Mouse (Mus musculus) left cerebral cortex, adult 2 months (tissue): ENCODE data around the gene Sf3b6. TPM values are rescaled to one million over a fixed set of nuclear protein-coding genes. Genes with fewer than 3 reads are reported as not detected.
"Not testable (repeated sequence)": the region's sequence is repeated elsewhere in the genome, so short reads cannot be mapped to it uniquely, and the experiment has no call there.

Source experiments
- DNase-seq, 2 experiments: peaks; one replicate each; pipeline ENCODE4 v3.0.0; 2021 to 2022; ENCODE audit warnings: low spot score in 2 of 2, mixed read lengths in 1 of 2; ENCODE audit errors: extremely low spot score in 1 of 2
- H3K27ac ChIP-seq: fragments of 200-600 bp; 2 replicates; pipeline ENCODE4 v1.8.1; 2022
- H3K4me3 ChIP-seq: fragments of 200-600 bp; 2 replicates; pipeline ENCODE4 v1.8.1; 2022
- CTCF ChIP-seq: fragments of 200-600 bp; IDR thresholded peaks from 2 replicates; pipeline ENCODE4 v1.8.1; 2022; ENCODE audit warnings: antibody characterized with exemption, mild to moderate bottlenecking, moderate library complexity
- intact Hi-C: fragments of 180-260 bp; cut with DNase I; formaldehyde crosslinking; loops from one replicate; pipeline ENCODE4 v1.15.1; 2025
- long read RNA-seq, 2 experiments: library from polyadenylated mRNA; stranded (forward); transcript quantifications; one replicate each; pipeline ENCODE4 v2.0.0; 2021; ENCODE audit warnings: borderline mapping rate in 2 of 2
- total RNA-seq, 2 experiments: library from RNA; stranded (reverse); gene quantifications; 2 replicates each; pipeline ENCODE4 v1.2.3; 2021

Sf3b6 gene
- total RNA-seq = 10 to 100 TPM; 75.5 to 85.2 TPM
- long read RNA-seq, experiment 1, transcript Sf3b6-201 (4 exons, 1,180 nt) = major isoform, 22 of 22 reads
- long read RNA-seq, experiment 1, partial matches to known transcripts = 0 of 22 reads
- long read RNA-seq, experiment 1, other reads (novel, unspliced or antisense) = 0 of 22 reads
- long read RNA-seq, experiment 2, transcript Sf3b6-201 (4 exons, 1,180 nt) = major isoform, 13 of 14 reads
- long read RNA-seq, experiment 2, partial matches to known transcripts = 0 of 14 reads
- long read RNA-seq, experiment 2, other reads (novel, unspliced or antisense) = 1 of 14 reads

GRCm38 (mm10) chr12:4817361-4818101, at the start of gene Sf3b6:
Sf3b6 (plus strand) TSS chr12:4817544.
- peak; percentile 96 to 97 for DNase-seq

DNA sequence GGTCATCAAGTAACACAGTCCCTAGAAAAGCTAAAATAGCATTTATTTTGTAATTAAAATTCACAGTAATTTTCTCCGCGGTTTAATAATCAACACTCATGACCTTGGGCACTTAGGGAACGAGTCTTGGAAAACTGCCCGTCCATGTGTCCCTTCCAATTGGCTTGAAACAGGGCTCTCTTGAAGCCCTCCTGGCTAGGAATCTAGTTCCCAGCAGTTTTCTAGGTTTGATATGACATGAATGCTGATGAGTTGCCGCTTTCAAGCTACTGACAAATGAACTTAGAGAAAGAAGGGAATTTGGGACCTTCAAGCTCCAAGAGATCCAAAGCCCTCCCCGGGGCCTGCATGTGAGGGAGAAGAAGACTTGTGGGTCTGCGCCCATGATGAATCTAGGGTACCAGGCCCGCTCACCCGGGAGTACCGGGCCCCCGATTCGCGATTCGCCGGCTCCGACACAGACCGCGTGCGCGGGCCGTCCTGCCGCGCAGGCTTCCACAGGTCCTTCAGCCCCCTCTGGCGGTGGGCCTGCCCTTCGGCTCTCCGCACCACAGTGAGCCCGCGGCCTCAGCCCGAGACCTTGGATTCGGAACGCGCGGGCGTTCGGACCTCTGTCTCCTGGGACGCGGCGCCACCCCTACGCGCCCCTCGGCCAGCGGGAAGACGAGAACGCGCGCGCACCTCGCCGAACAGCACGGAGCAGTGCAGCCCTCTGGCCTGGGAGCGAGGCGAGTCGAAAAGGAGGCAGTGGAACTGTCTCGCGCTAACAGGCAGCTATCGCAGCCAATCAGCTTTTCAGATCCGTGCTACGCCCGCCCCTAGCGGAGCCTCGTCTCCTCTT, 48.6 kb upstream of the Sf3b6 start, which contains the start of the genes Pfn4 and Fam228b:
Gene Pfn4, plus strand, starts transcription at position 531 of the 841 bp plus-strand sequence.
Gene Fam228b, minus strand, starts transcription at position 776 of the 841 bp plus-strand sequence.
- H3K4me3 ChIP-seq = peak within 1 kb of the TSS; percentile 73
- TF ChIP-seq CTCF = peak; percentile 89
- peak within 1 kb of the TSS; percentile 98 for H3K27ac ChIP-seq
- peak; percentile 97 to 99 for DNase-seq
- intact Hi-C loops = loop anchor here (2.0 to 5.0 kb wide), 6 partner anchors 48 to 196 kb away; partner anchors contain the start of genes Gm3625, Itsn2, Sf3b6 and Ubxn2a

More at GRCm38 (mm10) chr12:4817361-4818101, at the start of gene Sf3b6:
- peak within 1 kb of the TSS; percentile 81 for H3K27ac ChIP-seq
- no peak for TF ChIP-seq CTCF
- H3K4me3 ChIP-seq = peak within 1 kb of the TSS; percentile 88
- intact Hi-C loops = loop anchor here (2.0 kb wide), 3 partner anchors 23 to 99 kb away; partner anchors contain the start of genes Atad2b, Fam228b, Fkbp1b and Pfn4

GRCm38 (mm10) chr12:4769333-4769723, 48.0 kb upstream of the Sf3b6 start:
- intact Hi-C loops = loop anchor here (2.0 to 5.0 kb wide), 6 partner anchors 47 to 197 kb away; partner anchors contain the start of genes Gm3625, Itsn2, Sf3b6 and Ubxn2a
- H3K27ac ChIP-seq = peak overlapping the region; percentile 98
- DNase-seq = no peak
- peak overlapping the region; percentile 73 for H3K4me3 ChIP-seq
- TF ChIP-seq CTCF = no peak

DNA sequence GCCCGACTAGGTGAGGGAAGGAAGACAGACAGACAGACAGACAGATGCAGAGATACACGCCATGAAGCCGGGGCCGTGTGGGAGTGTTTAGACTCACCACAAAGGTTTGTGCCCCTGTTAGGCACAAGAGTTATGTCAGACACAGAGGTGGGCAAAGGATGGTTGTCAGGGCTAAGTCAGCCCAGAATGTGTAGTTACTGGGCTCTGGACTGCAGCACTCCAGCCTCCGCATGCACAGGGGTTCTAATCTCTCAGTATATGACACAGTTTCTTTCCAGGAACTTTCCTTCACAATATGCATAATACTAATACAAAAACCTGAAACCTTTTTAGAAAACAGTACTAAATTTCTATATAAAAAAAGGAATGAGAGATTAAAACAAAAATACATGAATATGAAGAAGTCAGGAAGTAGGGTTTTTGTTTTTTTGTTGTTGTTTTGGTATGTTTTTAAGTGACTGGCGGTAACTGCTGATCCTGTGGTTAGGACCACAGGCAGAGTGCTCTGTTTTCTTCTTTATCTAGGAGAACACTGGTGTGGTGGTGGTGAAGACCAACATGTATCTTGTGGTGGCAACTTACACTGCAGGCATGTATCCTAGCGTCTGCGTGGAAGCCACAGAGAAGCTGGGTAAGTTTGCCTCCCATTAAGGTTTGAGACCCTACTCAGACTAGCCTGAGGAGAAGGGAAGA, 42.3 kb upstream of the Sf3b6 start:
- intact Hi-C loops = no loop called here
- Histone ChIP-seq H3K4me3 (no peak overlapping the region), H3K27ac (no peak overlapping the region)
- DNase-seq = no peak
- no peak for TF ChIP-seq CTCF

DNA sequence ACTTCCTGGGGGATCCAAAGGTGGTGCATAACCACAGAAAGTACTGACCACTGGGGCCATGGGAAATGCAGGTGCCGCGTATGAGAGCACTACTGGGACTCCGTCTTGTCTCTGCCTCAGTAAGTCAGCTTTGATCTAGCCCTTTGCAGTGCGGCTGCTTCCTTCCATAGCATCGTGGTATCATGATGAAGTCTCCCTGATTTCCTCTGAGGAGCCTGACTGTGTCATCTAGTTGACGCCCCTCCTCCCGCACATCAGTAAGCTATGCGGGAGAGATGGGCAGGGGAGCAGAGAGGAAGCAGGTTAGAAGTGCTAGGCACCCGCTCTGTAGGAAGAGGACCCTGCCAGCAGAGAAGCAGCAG, 41.8 kb upstream of the Sf3b6 start:
- no peak for TF ChIP-seq CTCF
- intact Hi-C loops = no loop called here
- H3K27ac ChIP-seq = no peak overlapping the region
- no peak for DNase-seq
- no peak overlapping the region for H3K4me3 ChIP-seq

DNA sequence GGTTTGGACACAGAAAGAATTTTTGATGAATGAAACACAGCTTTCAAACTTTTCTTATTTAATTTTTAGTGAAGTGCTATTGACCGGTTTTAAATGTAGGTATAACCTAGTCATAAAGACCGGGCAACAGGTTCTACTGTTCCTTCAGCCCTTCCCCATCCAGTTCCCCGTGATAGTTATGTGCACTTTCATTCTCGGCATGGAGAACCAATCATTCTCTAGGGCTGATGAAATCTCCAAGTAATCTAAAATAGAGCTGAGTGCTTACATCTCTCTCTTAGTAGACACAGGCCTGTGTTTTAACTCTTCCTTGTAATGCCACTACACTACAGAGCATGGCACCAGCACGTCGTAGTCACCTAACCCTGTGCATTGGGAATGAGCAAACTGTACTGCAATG, 39.6 kb upstream of the Sf3b6 start:
- Histone ChIP-seq H3K4me3 (no peak overlapping the region), H3K27ac (no peak overlapping the region)
- no peak for DNase-seq
- TF ChIP-seq CTCF = no peak
- intact Hi-C loops = no loop called here

GRCm38 (mm10) chr12:4780245-4780644, 37.1 kb upstream of the Sf3b6 start:
- no peak overlapping the region for H3K4me3 ChIP-seq
- intact Hi-C loops = no loop called here
- no peak overlapping the region for H3K27ac ChIP-seq
- no peak for TF ChIP-seq CTCF
- DNase-seq = no peak

- DNase-seq = no peak
- intact Hi-C loops = no loop called here
- Histone ChIP-seq H3K4me3 (no peak overlapping the region), H3K27ac (no peak overlapping the region)
- no peak for TF ChIP-seq CTCF
These were observed 36.1 kb upstream of the Sf3b6 start for GRCm38 (mm10) chr12:4781270-4781669.

GRCm38 (mm10) chr12:4781725-4782404, 35.5 kb upstream of the Sf3b6 start:
- DNase-seq, intact Hi-C loops, H3K27ac ChIP-seq, H3K4me3 ChIP-seq: not testable (repeated sequence)

GRCm38 (mm10) chr12:4783598-4783997, 33.7 kb upstream of the Sf3b6 start:
- no peak overlapping the region for H3K4me3 ChIP-seq
- no peak overlapping the region for H3K27ac ChIP-seq
- DNase-seq = no peak
- TF ChIP-seq CTCF = no peak
- intact Hi-C loops = no loop called here
